Comparison of ENCODE assay signal across 8 mouse cellular contexts in genomic region chr8:126596097-126596634, GRCm38 (mm10). TPM values are rescaled to one million over a fixed set of nuclear protein-coding genes. Genes with fewer than 3 reads are reported as not detected.
DNase-seq lines count a peak whose midpoint lies in the region; ATAC-seq and TF ChIP-seq lines count a peak whose summit lies in the region.

No protein-coding gene starts in this region.

- peak overlapping the region; percentile 99 for H3K27ac ChIP-seq in forebrain, embryonic 13.5 days
- H3K27ac ChIP-seq in heart, postnatal 0 days (ENCODE audit: low read depth): peak overlapping the region; percentile 98
- peak overlapping the region; percentile 98 for H3K27ac ChIP-seq in neural tube, embryonic 14.5 days (ENCODE audit: low read depth, low read length)

- peaks cover 4% of the 10 kb centered on the region for H3K36me3 ChIP-seq in forebrain, embryonic 13.5 days (ENCODE audit: poor library complexity, severe bottlenecking)
- peaks cover 15% of the 10 kb centered on the region for H3K36me3 ChIP-seq in heart, postnatal 0 days (replicated peaks; ENCODE audit: control insufficient read depth, insufficient read depth, low read length)
- 0 out of 2 replicates have a peak, but pooled peaks cover 2% of the 10 kb centered on the region for H3K36me3 ChIP-seq in neural tube, embryonic 14.5 days (ENCODE audit: control insufficient read depth, insufficient read depth, low read length)

- WGBS in forebrain, embryonic 13.5 days: 5% methylated on average over 12 of the region's 12 CpGs
- WGBS in heart, postnatal 0 days: 1% methylated on average over 12 of the region's 12 CpGs
- 13% methylated on average over 12 of the region's 12 CpGs for WGBS in neural tube, embryonic 14.5 days

- no peaks in the 10 kb centered on the region for H3K27me3 ChIP-seq in forebrain, embryonic 13.5 days
- no peaks in the 10 kb centered on the region for H3K27me3 ChIP-seq in heart, postnatal 0 days (ENCODE audit: control insufficient read depth, insufficient read depth, low read length)
- H3K27me3 ChIP-seq in neural tube, embryonic 14.5 days (ENCODE audit: control insufficient read depth, insufficient read depth, low read length): no peaks in the 10 kb centered on the region

- peak overlapping the region; percentile 100 for H3K9ac ChIP-seq in forebrain, embryonic 13.5 days
- peak overlapping the region; percentile 60 for H3K9ac ChIP-seq in heart, postnatal 0 days (replicated peaks; ENCODE audit: low read depth, low read length)
- peak overlapping the region; percentile 71 for H3K9ac ChIP-seq in neural tube, embryonic 14.5 days (replicated peaks; ENCODE audit: low read depth, low read length)

- no peak for TF ChIP-seq CTCF in heart, postnatal 0 days (IDR thresholded peaks at IDR 0.05; ENCODE audit: low read depth)

- peak overlapping the region; percentile 100 for H3K4me2 ChIP-seq in forebrain, embryonic 13.5 days
- peak overlapping the region; percentile 76 for H3K4me2 ChIP-seq in heart, postnatal 0 days (ENCODE audit: low read depth, low read length)
- peak overlapping the region; percentile 95 for H3K4me2 ChIP-seq in neural tube, embryonic 14.5 days (ENCODE audit: low read depth, low read length)

- H3K4me3 ChIP-seq in forebrain, embryonic 13.5 days: peak overlapping the region; percentile 73
- peak overlapping the region; percentile 70 for H3K4me3 ChIP-seq in heart, postnatal 0 days (ENCODE audit: low read depth, low read length)
- H3K4me3 ChIP-seq in neural tube, embryonic 14.5 days (ENCODE audit: low read depth, low read length): 0 out of 2 replicates have a peak overlapping the region, but pooled peaks have one; percentile 4

- peak; percentile 82 for DNase-seq in CD4-positive, CD25-positive, alpha-beta regulatory T cell, adult 2 months (ENCODE audit: low read depth, low spot score)
- peak; percentile 97 for DNase-seq in brain, adult 2 months (ENCODE audit: low read depth, low spot score)
- peak; percentile 96 for DNase-seq in heart, postnatal 0 days (ENCODE audit: low spot score)
- DNase-seq in kidney, postnatal 4 days: peak; percentile 90 to 94
- peak; percentile 93 to 95 for DNase-seq in lung, adult 18-20 months
- DNase-seq in testis, postnatal 14 days (ENCODE audit: low spot score): peak; percentile 87

- peak; percentile 56 for ATAC-seq in forebrain, embryonic 13.5 days
- ATAC-seq in heart, postnatal 0 days (ENCODE audit: insufficient read depth, low read depth): peak; percentile 24
- ATAC-seq in neural tube, embryonic 14.5 days (ENCODE audit: low read depth): peak; percentile 34; the same call in 1 of the 2 replicates

- no peaks in the 10 kb centered on the region for H3K9me3 ChIP-seq in forebrain, embryonic 13.5 days (replicated peaks)
- H3K9me3 ChIP-seq in heart, postnatal 0 days (replicated peaks; ENCODE audit: control insufficient read depth, low read length): no peaks in the 10 kb centered on the region
- H3K9me3 ChIP-seq in neural tube, embryonic 14.5 days (ENCODE audit: control insufficient read depth, low read length): no peaks in the 10 kb centered on the region

- H3K4me1 ChIP-seq in forebrain, embryonic 13.5 days: peaks cover 56% of the 10 kb centered on the region
- H3K4me1 ChIP-seq in heart, postnatal 0 days (ENCODE audit: control insufficient read depth, insufficient read depth): peaks cover 39% of the 10 kb centered on the region
- H3K4me1 ChIP-seq in neural tube, embryonic 14.5 days (ENCODE audit: control insufficient read depth, insufficient read depth, low read length): peaks cover 30% of the 10 kb centered on the region

- TF ChIP-seq EP300 in heart, postnatal 0 days (IDR thresholded peaks at IDR 0.05; ENCODE audit: low read depth): 0 out of 2 replicates have a peak, but pooled peaks have one; percentile 54

RNA-seq across cellular contexts. Expression of gene Irf2bp2, which starts 2.4 kb away (rescaled TPM):
- 8.1 and 8.3 TPM in 2 replicates for polyA plus RNA-seq in forebrain, embryonic 13.5 days (2015; fragmentation: Nextera tagmentation; extraction: Ambion mirVana)
- 132 and 175 TPM in 2 replicates for total RNA-seq in heart, postnatal 0 days (2014; rRNA removed; ENCODE audit: low replicate concordance)
- 9.6 and 9.8 TPM in 2 replicates for polyA plus RNA-seq in heart, postnatal 0 days (2015; fragmentation: Nextera tagmentation; extraction: Ambion mirVana)
- polyA plus RNA-seq in neural tube, embryonic 14.5 days (2014; fragmentation: Nextera tagmentation; extraction: Ambion mirVana): 8.5 and 8.8 TPM in 2 replicates

Comparison
In these comparisons a context has a peak if more than half of its experiments do, and no peak if none do; other contexts are left out.
1. Peak in every context shown above with its lines: DNase-seq, ATAC-seq, H3K4me3 ChIP-seq and H3K27ac ChIP-seq.
2. H3K4me3 ChIP-seq: peak in every context shown above with its lines; median percentile 73 in forebrain, embryonic 13.5 days; 70 in heart, postnatal 0 days; 4 in neural tube, embryonic 14.5 days.